In genomic region chr10:90657416-90658120, GRCm38 (mm10) we compare ENCODE assay signal across 10 mouse cellular contexts.
A peak's percentile ranks its signal among the peaks of the same experiment; 100 is the strongest.
DNase-seq lines count a peak whose midpoint lies in the region; ATAC-seq lines count a peak whose summit lies in the region.
"Had no signal": no experiment of that assay in that cellular context is flagged by ENCODE, and none has a peak within 500 bp of the region (broad histone marks: within the 10 kb centered on the region; RNA-seq: fewer than 3 reads in every experiment).

No protein-coding gene starts in this region.

- no peaks in the 10 kb centered on the region for H3K27me3 ChIP-seq in embryonic facial prominence, embryonic 15.5 days
- H3K27me3 ChIP-seq in kidney, embryonic 16.5 days (ENCODE audit: insufficient read depth, low read length): no peaks in the 10 kb centered on the region
- H3K27me3 ChIP-seq: midbrain, embryonic 12.5 days had no signal

- peak overlapping the region; percentile 28; the same call in 1 of the 2 replicates for H3K27ac ChIP-seq in embryonic facial prominence, embryonic 15.5 days (replicated peaks)
- no peak overlapping the region for H3K27ac ChIP-seq in kidney, embryonic 16.5 days (ENCODE audit: low read length)
- H3K27ac ChIP-seq: midbrain, embryonic 12.5 days had no signal

- H3K4me3 ChIP-seq in embryonic facial prominence, embryonic 15.5 days (replicated peaks): no peak overlapping the region
- H3K4me3 ChIP-seq in kidney, embryonic 16.5 days (ENCODE audit: low read length): no peak overlapping the region
- H3K4me3 ChIP-seq: midbrain, embryonic 12.5 days had no signal

- H3K4me2 ChIP-seq in embryonic facial prominence, embryonic 15.5 days (replicated peaks): no peak overlapping the region
- no peak overlapping the region for H3K4me2 ChIP-seq in kidney, embryonic 16.5 days (replicated peaks; ENCODE audit: low read depth, low read length)
- H3K4me2 ChIP-seq: midbrain, embryonic 12.5 days had no signal

- H3K36me3 ChIP-seq in embryonic facial prominence, embryonic 15.5 days: no peaks in the 10 kb centered on the region
- no peaks in the 10 kb centered on the region for H3K36me3 ChIP-seq in kidney, embryonic 16.5 days (ENCODE audit: insufficient read depth, low read length)
- H3K36me3 ChIP-seq: G1E; midbrain, embryonic 12.5 days had no signal

- DNase-seq in heart, postnatal 4 days: peak; percentile 30
- DNase-seq in heart, adult 8-10 months (ENCODE audit: low spot score): no peak
- peak; percentile 46 for DNase-seq in right cerebral cortex, adult 18-20 months
- no peak for DNase-seq in right cerebral cortex, postnatal 25 days
- no peak for DNase-seq in c-Kit-positive CD71-positive TER-119-positive erythroid progenitor cells, embryonic 14.5 days (ENCODE audit: low spot score)

- H3K4me1 ChIP-seq in embryonic facial prominence, embryonic 15.5 days: peaks cover 4% of the 10 kb centered on the region; the same call in 1 of the 2 replicates
- no peaks in the 10 kb centered on the region for H3K4me1 ChIP-seq in kidney, embryonic 16.5 days (ENCODE audit: insufficient read depth, low read length)
- H3K4me1 ChIP-seq: midbrain, embryonic 12.5 days had no signal

- ATAC-seq in embryonic facial prominence, embryonic 15.5 days (ENCODE audit: insufficient number of reproducible peaks, low FRiP score, low TSS enrichment, low read depth): no peak
- ATAC-seq in kidney, embryonic 16.5 days (ENCODE audit: low FRiP score, low TSS enrichment): no peak
- ATAC-seq in megakaryocyte-erythroid progenitor cell, adult 5-6 weeks (replicated peaks; ENCODE audit: low FRiP score, low TSS enrichment, poor library complexity, severe bottlenecking): no peak

- no peaks in the 10 kb centered on the region for H3K9me3 ChIP-seq in embryonic facial prominence, embryonic 15.5 days (replicated peaks)
- H3K9me3 ChIP-seq in kidney, embryonic 16.5 days (ENCODE audit: low read length): no peaks in the 10 kb centered on the region
- H3K9me3 ChIP-seq: midbrain, embryonic 12.5 days had no signal

- no peak overlapping the region for H3K9ac ChIP-seq in embryonic facial prominence, embryonic 15.5 days
- no peak overlapping the region for H3K9ac ChIP-seq in kidney, embryonic 16.5 days (replicated peaks; ENCODE audit: low read length)
- H3K9ac ChIP-seq: midbrain, embryonic 12.5 days had no signal

- WGBS in embryonic facial prominence, embryonic 15.5 days: 43% methylated on average over 7 of the region's 7 CpGs
- WGBS in kidney, embryonic 16.5 days: 70% methylated on average over 7 of the region's 7 CpGs

Comparison
In these comparisons a context has a peak if more than half of its experiments do, and no peak if none do; other contexts are left out.
1. DNase-seq: peak in heart, postnatal 4 days (single experiment) and right cerebral cortex, adult 18-20 months (single experiment); none in heart, adult 8-10 months (single experiment), right cerebral cortex, postnatal 25 days (single experiment) and c-Kit-positive CD71-positive TER-119-positive erythroid progenitor cells, embryonic 14.5 days (single experiment).